Mouse (Mus musculus) right cerebral cortex, postnatal 25 days (tissue): ENCODE measurements around the gene Cercam.
"Not testable (repeated sequence)": the region's sequence is repeated elsewhere in the genome, so short reads cannot be mapped to it uniquely, and the experiment has no call there.

Source experiments
- DNase-seq: peaks from one replicate; pipeline ENCODE4 v3.0.0; 2022

The Cercam gene

GRCm38 (mm10) chr2:29898081-29898480 lies 29.1 kb downstream of the Cercam start:
- no peak for DNase-seq

- no peak for DNase-seq
Observed at GRCm38 (mm10) chr2:29902194-29902593, 33.2 kb downstream of the Cercam start.

GRCm38 (mm10) chr2:29908171-29908570 lies 39.2 kb downstream of the Cercam start:
- not testable (repeated sequence) for DNase-seq

DNA sequence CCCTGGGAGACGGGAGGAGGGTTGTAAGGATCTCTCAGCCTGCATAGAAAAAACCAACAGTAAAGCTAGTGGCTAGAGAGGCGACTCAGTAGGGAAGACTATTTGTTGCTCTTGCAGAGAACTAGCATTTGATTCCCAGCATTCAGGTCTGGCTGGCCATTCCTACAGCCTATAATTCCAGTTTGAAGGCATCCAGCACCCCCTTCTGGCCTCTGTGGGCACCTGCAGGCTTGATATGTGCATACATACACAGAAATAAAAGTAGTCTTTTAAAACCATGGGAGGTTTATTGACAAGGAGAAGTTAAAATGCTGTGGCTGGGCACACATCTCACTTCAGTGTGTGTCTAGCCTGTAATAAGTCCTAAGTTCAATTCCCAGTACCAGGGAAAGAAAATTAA lies 41.1 kb downstream of the Cercam start:
- DNase-seq: no peak

GRCm38 (mm10) chr2:29917621-29918020 lies 48.7 kb downstream of the Cercam start:
- DNase-seq: no peak

DNA sequence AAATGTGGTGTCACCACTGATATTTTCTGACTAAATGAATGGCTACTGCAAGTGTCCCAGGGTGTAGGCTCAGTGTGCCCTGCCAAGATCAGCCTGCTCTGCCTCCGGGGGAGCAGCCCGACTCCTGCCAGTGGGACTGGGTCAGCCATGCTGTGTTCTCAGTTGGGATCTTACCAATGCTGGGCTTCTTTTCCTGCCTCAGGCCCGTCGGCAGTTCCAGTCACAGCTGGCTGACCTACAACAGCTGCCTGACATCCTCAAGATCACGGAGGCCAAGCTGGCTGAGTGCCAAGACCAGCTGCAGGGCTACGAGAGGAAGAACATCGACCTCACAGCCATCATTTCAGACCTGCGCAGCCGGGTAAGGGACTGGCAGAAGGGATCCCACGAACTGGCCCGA lies 53.0 kb downstream of the Cercam start:
- DNase-seq: peak; percentile 18

GRCm38 (mm10) chr2:29926542-29926941 lies 57.6 kb downstream of the Cercam start:
- no peak for DNase-seq

DNA sequence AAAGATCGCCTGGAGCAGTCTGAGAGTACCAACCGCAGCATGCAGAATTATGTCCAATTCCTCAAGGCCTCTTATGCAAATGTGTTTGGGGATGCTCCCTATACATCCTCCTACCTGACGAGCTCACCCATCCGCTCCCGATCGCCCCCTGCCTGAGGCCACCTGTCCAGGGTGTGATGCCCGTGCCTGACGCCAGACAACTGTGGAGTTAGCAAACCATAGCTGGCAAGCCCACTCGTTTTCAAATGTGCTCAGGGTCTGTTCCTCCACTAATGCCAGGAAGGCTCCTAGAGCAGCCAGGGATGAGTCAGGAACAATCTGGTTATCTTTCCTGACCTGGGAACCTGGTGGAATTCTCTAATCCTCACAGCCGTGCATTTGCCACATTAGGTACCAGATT lies 61.5 kb downstream of the Cercam start:
- no peak for DNase-seq

DNA sequence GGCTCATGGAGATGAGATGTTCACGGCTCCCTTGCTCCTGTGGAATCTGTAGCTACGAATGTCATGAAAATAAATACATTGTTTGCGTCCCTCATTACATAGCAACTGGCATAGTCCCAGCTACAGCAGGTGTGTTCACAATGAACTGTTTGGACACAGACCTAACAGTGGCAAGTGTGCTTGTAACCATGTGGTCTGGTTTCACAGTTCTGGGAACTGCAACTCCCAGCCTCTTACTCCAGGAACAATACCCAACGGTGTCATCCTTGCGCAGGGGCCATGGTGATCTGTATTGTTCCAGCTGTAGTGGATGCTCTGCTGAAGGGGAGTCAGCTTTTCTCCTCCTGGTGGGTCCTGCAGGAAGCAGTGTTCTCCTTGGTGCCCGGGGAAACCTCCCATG lies 62.2 kb downstream of the Cercam start:
- DNase-seq: no peak
